Mouse (Mus musculus) cerebellum, adult 2 months (tissue): ENCODE data around the gene Cilp. TPM values are rescaled to one million over a fixed set of nuclear protein-coding genes. Genes with fewer than 3 reads are reported as not detected.

Source experiments
- DNase-seq, 2 experiments: peaks; one replicate each; pipeline ENCODE4 v3.0.0; 2021
- H3K27ac ChIP-seq: fragments of 200-500 bp; 2 replicates; pipeline ENCODE4 v1.5.1; 2012; ENCODE audit warnings: low read length, control low read depth, inconsistent platforms; ENCODE audit not compliant: insufficient read depth
- H3K27me3 ChIP-seq: fragments of 200-500 bp; 2 replicates; pipeline ENCODE4 v1.6.1; 2012; ENCODE audit warnings: inconsistent platforms, mild to moderate bottlenecking, low read length, moderate library complexity; ENCODE audit not compliant: control insufficient read depth, insufficient read depth
- H3K4me1 ChIP-seq: fragments of 200-500 bp; 2 replicates; pipeline ENCODE4 v1.6.1; 2011; ENCODE audit warnings: low read length; ENCODE audit not compliant: control insufficient read depth, insufficient read depth
- H3K4me3 ChIP-seq: fragments of 200-500 bp; replicated peaks from 2 replicates; pipeline ENCODE3; 2011; ENCODE audit warnings: mild to moderate bottlenecking, low read depth, low read length, control low read depth; ENCODE audit not compliant: insufficient read depth
- CTCF ChIP-seq: fragments of 200-500 bp; IDR thresholded peaks from 2 replicates; pipeline ENCODE4 v1.5.1; 2011; ENCODE audit warnings: low read depth, mild to moderate bottlenecking, control low read depth, low read length, moderate library complexity, borderline replicate concordance; ENCODE audit not compliant: insufficient read depth
- POLR2A ChIP-seq: fragments of 200-500 bp; IDR thresholded peaks from 2 replicates; pipeline ENCODE4 v1.6.1; 2011; ENCODE audit warnings: low read length, control low read depth, borderline replicate concordance; ENCODE audit not compliant: insufficient read depth
- WGBS: fragments of 180-500 bp; shearing (Covaris S2); methylation state at CpG from one replicate; pipeline ENCODE4 v1.1.7; 2018; 5-methylcytosine and 5-hydroxymethylcytosine counted together
- polyA plus RNA-seq: library from polyadenylated mRNA; depleted of rRNA; stranded (reverse); fragments of >200 nt; gene quantifications from 2 replicates; pipeline ENCODE4 v1.2.3, GENCODE M21; 2012

Cilp gene
- polyA plus RNA-seq, 1 experiment: 0.10 TPM

GRCm38 (mm10) chr9:65239731-65240130 lies 25.2 kb upstream of the Cilp start:
- H3K4me1 ChIP-seq: no peaks in the 10 kb centered on the region

GRCm38 (mm10) chr9:65240587-65240986 lies 24.4 kb upstream of the Cilp start:
- H3K4me3 ChIP-seq: no peak overlapping the region
- DNase-seq: no peak
- TF ChIP-seq POLR2A (no peak), CTCF (no peak)
- 67% methylated on average over 3 of the region's 3 CpGs for WGBS
- H3K27me3 ChIP-seq: no peaks in the 10 kb centered on the region
- no peaks in the 10 kb centered on the region for H3K4me1 ChIP-seq
- H3K27ac ChIP-seq: no peak overlapping the region

More at GRCm38 (mm10) chr9:65239731-65240130, 25.2 kb upstream of the Cilp start:
- TF ChIP-seq CTCF (no peak), POLR2A (no peak)
- WGBS: 90% methylated on average over 5 of the region's 5 CpGs
- Histone ChIP-seq H3K27me3 (no peaks in the 10 kb centered on the region), H3K27ac (no peak overlapping the region), H3K4me3 (no peak overlapping the region)
- no peak for DNase-seq

- no peak for TF ChIP-seq POLR2A
- TF ChIP-seq CTCF: no peak
Observed at GRCm38 (mm10) chr9:65241973-65242372, 23.0 kb upstream of the Cilp start.

GRCm38 (mm10) chr9:65243249-65243648 lies 21.7 kb upstream of the Cilp start:
- DNase-seq: no peak

More at GRCm38 (mm10) chr9:65241973-65242372, 23.0 kb upstream of the Cilp start:
- WGBS: 62% methylated on average over 5 of the region's 5 CpGs
- Histone ChIP-seq H3K4me3 (no peak overlapping the region), H3K4me1 (no peaks in the 10 kb centered on the region), H3K27me3 (no peaks in the 10 kb centered on the region), H3K27ac (no peak overlapping the region)
- DNase-seq: no peak

GRCm38 (mm10) chr9:65244036-65244806 lies 20.8 kb upstream of the Cilp start:
- no peak overlapping the region for H3K4me3 ChIP-seq
- H3K27me3 ChIP-seq: no peaks in the 10 kb centered on the region
- H3K27ac ChIP-seq: no peak overlapping the region
- 56% methylated on average over 9 of the region's 9 CpGs for WGBS
- H3K4me1 ChIP-seq: no peaks in the 10 kb centered on the region
- TF ChIP-seq CTCF (no peak), POLR2A (no peak)
- DNase-seq: no peak

More at GRCm38 (mm10) chr9:65243249-65243648, 21.7 kb upstream of the Cilp start:
- H3K4me3 ChIP-seq: no peak overlapping the region
- no peaks in the 10 kb centered on the region for H3K4me1 ChIP-seq
- no peak overlapping the region for H3K27ac ChIP-seq
- WGBS: 49% methylated on average over 4 of the region's 4 CpGs
- TF ChIP-seq CTCF: no peak
- TF ChIP-seq POLR2A: no peak
- H3K27me3 ChIP-seq: no peaks in the 10 kb centered on the region

- WGBS: 74% methylated on average over 16 of the region's 16 CpGs
Observed at GRCm38 (mm10) chr9:65247502-65248376, 17.2 kb upstream of the Cilp start.

GRCm38 (mm10) chr9:65248377-65248690 lies 16.6 kb upstream of the Cilp start:
- Histone ChIP-seq H3K27ac (no peak overlapping the region), H3K27me3 (no peaks in the 10 kb centered on the region), H3K4me1 (no peaks in the 10 kb centered on the region), H3K4me3 (no peak overlapping the region)
- 66% methylated on average over 5 of the region's 5 CpGs for WGBS
- DNase-seq: no peak
- no peak for TF ChIP-seq POLR2A
- no peak for TF ChIP-seq CTCF

More at GRCm38 (mm10) chr9:65247502-65248376, 17.2 kb upstream of the Cilp start:
- TF ChIP-seq CTCF: no peak
- no peak for TF ChIP-seq POLR2A
- H3K27me3 ChIP-seq: no peaks in the 10 kb centered on the region
- H3K4me1 ChIP-seq: no peaks in the 10 kb centered on the region
- no peak for DNase-seq
- no peak overlapping the region for H3K27ac ChIP-seq
- H3K4me3 ChIP-seq: no peak overlapping the region

GRCm38 (mm10) chr9:65252026-65252425 lies 13.0 kb upstream of the Cilp start:
- no peak overlapping the region for H3K27ac ChIP-seq
- DNase-seq: no peak
- H3K27me3 ChIP-seq: no peaks in the 10 kb centered on the region
- TF ChIP-seq POLR2A (no peak), CTCF (no peak)
- no peak overlapping the region for H3K4me3 ChIP-seq
- 83% methylated on average over 3 of the region's 3 CpGs for WGBS
- H3K4me1 ChIP-seq: no peaks in the 10 kb centered on the region
